Comparison of ENCODE assay signal across 19 mouse cellular contexts in the genomic region with DNA sequence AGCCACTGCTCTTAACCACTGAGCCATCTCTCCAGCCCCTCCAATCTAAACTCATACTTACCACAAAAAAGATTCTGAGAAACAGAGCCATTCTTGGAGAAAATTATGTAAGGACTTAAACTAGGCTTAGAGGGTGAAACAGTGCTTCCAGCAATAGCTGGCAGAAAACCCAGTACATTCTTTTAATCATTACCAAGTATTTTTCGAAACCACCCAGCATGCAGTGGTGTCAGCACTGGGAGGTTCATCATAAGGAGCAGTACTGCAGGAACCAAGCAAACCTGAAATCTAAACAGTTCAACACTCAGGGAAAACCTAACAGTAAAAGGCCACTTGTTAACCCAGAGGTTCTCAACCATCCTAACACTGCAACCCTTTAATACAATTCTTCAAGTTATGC.
DNase-seq lines count a peak whose midpoint lies in the region; ATAC-seq and TF ChIP-seq lines count a peak whose summit lies in the region.
"Had no signal": no experiment of that assay in that cellular context is flagged by ENCODE, and none has a peak within 500 bp of the region (broad histone marks: within the 10 kb centered on the region; RNA-seq: fewer than 3 reads in every experiment).

No protein-coding gene starts in this region.

- 82% methylated on average over 1 of the region's 1 CpGs for WGBS in kidney, embryonic 14.5 days

- H3K4me1 ChIP-seq in kidney, embryonic 14.5 days (ENCODE audit: control insufficient read depth, insufficient read depth, low read length) = no peaks in the 10 kb centered on the region
- H3K4me1 ChIP-seq: forebrain, embryonic 13.5 days; heart, embryonic 15.5 days; midbrain, embryonic 12.5 days had no signal

- no peak overlapping the region for H3K9ac ChIP-seq in kidney, embryonic 14.5 days (ENCODE audit: low read depth, low read length)
- H3K9ac ChIP-seq: forebrain, embryonic 13.5 days; heart, embryonic 15.5 days; liver, embryonic 13.5 days; midbrain, embryonic 12.5 days had no signal

- in situ Hi-C loops in Patski (cut with MboI; ENCODE audit: low pct_unique_long_range_greater_than_20kb) = no loop called here

- DNase-seq in gastrocnemius, adult 18-20 months (ENCODE audit: low spot score) = peak; percentile 8
- DNase-seq in gastrocnemius, adult 2 months = no peak
- peak; percentile 69 to 94 for DNase-seq in kidney, adult 8-10 months
- DNase-seq in Patski (ENCODE audit: low read depth, low spot score) = peak; percentile 75
- peak; percentile 35 to 90 for DNase-seq in kidney, postnatal 36 days
- no peak for DNase-seq in adrenal gland, postnatal 36 days
- DNase-seq: cerebellum, postnatal 10 days; gastrocnemius, postnatal 36 days; liver, embryonic 13.5 days; right cerebral cortex, postnatal 14 days had no signal

- CTCF ChIA-PET in Patski (lab: Charles Lee) = interaction anchor here (2.1 kb wide), 1 partner anchor 32 kb away, joined by 10 read pairs; no protein-coding TSS in a partner anchor

- H3K4me2 ChIP-seq in kidney, embryonic 14.5 days (replicated peaks; ENCODE audit: low read depth, low read length) = no peak overlapping the region
- H3K4me2 ChIP-seq: forebrain, embryonic 13.5 days; heart, embryonic 15.5 days; liver, embryonic 13.5 days; midbrain, embryonic 12.5 days had no signal

- ATAC-seq in kidney, embryonic 14.5 days (ENCODE audit: low FRiP score, low TSS enrichment) = no peak
- ATAC-seq in Patski = peak; percentile 88
- ATAC-seq: forebrain, embryonic 13.5 days; inflammation-experienced regulatory T-cells, adult 6 months had no signal

- no peaks in the 10 kb centered on the region for H3K36me3 ChIP-seq in kidney, embryonic 14.5 days (ENCODE audit: control insufficient read depth, insufficient read depth, low read length)
- H3K36me3 ChIP-seq: heart, embryonic 15.5 days had no signal

- no peak overlapping the region for H3K4me3 ChIP-seq in gastrocnemius, adult 2 months
- H3K4me3 ChIP-seq in kidney, embryonic 14.5 days (ENCODE audit: low read length) = no peak overlapping the region
- H3K4me3 ChIP-seq: forebrain, embryonic 13.5 days; heart, embryonic 15.5 days; limb, embryonic 10.5 days; liver, embryonic 13.5 days; midbrain, embryonic 12.5 days had no signal

- no peak for TF ChIP-seq CTCF in gastrocnemius, adult 2 months (IDR thresholded peaks at IDR 0.05)
- TF ChIP-seq CTCF in Patski (IDR thresholded peaks at IDR 0.05) = no peak

- POLR2A ChIA-PET in Patski (lab: Charles Lee) = no interaction called here

- H3K9me3 ChIP-seq in kidney, embryonic 14.5 days (ENCODE audit: control insufficient read depth, low read length) = no peaks in the 10 kb centered on the region
- H3K9me3 ChIP-seq: forebrain, embryonic 13.5 days; heart, embryonic 15.5 days; limb, embryonic 10.5 days; liver, embryonic 13.5 days; midbrain, embryonic 12.5 days had no signal

- H3K27ac ChIP-seq in gastrocnemius, adult 2 months = no peak overlapping the region; the same call in 1 of the 2 replicates
- no peak overlapping the region for H3K27ac ChIP-seq in kidney, embryonic 14.5 days (ENCODE audit: low read depth, low read length)
- H3K27ac ChIP-seq: forebrain, embryonic 13.5 days; heart, embryonic 15.5 days; limb, embryonic 10.5 days; liver, embryonic 13.5 days; macrophage; midbrain, embryonic 12.5 days; stomach, postnatal 0 days had no signal

- no peaks in the 10 kb centered on the region for H3K27me3 ChIP-seq in kidney, embryonic 14.5 days (ENCODE audit: control insufficient read depth, insufficient read depth, low read length)
- no peaks in the 10 kb centered on the region for H3K27me3 ChIP-seq in Patski
- H3K27me3 ChIP-seq: CH12.LX; forebrain, embryonic 13.5 days; heart, embryonic 15.5 days; liver, embryonic 13.5 days; midbrain, embryonic 12.5 days had no signal

- intact Hi-C loops in gastrocnemius, adult 2 months (cut with DNase I) = no loop called here

Comparison
In these comparisons a context has a peak if more than half of its experiments do, and no peak if none do; other contexts are left out.
1. DNase-seq: peak in gastrocnemius, adult 18-20 months (single experiment), kidney, adult 8-10 months (2 of 2), Patski (single experiment) and kidney, postnatal 36 days (2 of 2); none in gastrocnemius, adult 2 months (single experiment) and adrenal gland, postnatal 36 days (0 of 2).